7 mouse cellular contexts compared by ENCODE assay signal in the genomic region with DNA sequence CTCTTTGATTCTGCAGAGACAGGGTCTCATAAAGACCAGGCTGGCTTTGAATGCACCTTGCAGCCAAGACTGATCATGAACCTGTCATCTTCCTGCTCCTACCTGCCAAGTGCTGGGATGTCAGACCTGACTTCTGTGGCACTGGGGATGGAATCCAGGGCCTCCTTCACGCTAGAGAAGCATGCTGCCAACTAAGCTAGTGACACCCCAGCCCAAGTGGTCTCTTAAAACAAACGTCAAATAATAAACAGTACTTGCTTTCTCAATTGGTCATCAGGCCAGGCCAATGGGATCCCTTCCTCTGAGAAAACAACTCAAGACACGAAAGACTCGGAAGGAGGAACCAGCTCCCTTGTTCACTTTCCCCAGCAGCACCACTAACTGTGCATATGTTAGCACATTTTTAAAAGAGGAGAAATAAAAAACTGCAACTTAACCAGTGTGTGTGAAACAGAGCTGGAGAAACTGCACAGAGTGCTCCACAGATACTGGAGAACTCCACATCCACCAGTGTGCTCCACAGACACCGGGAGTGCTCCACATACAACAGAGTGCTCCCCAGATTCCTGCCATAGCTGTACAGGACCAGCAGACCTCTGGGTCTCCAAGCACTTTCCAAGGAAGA. TPM values are rescaled to one million over a fixed set of nuclear protein-coding genes. Genes with fewer than 3 reads are reported as not detected.
DNase-seq lines count a peak whose midpoint lies in the region; ATAC-seq and TF ChIP-seq lines count a peak whose summit lies in the region.

No protein-coding gene starts in this region.

- WGBS in embryonic facial prominence, embryonic 15.5 days = 67% methylated on average over 5 of the region's 5 CpGs
- 28% methylated on average over 5 of the region's 5 CpGs for WGBS in heart, postnatal 0 days
- 52% methylated on average over 5 of the region's 5 CpGs for WGBS in neural tube, embryonic 13.5 days

- TF ChIP-seq CTCF in layer of hippocampus, adult 2 months (conservative IDR thresholded peaks at IDR 0.05) = no peak
- TF ChIP-seq CTCF in heart, postnatal 0 days (IDR thresholded peaks at IDR 0.05; ENCODE audit: low read depth) = no peak

- H3K4me1 ChIP-seq in embryonic facial prominence, embryonic 15.5 days = peaks cover 38% of the 10 kb centered on the region
- peaks cover 76% of the 10 kb centered on the region for H3K4me1 ChIP-seq in heart, postnatal 0 days (ENCODE audit: control insufficient read depth, insufficient read depth)
- H3K4me1 ChIP-seq in neural tube, embryonic 13.5 days (replicated peaks) = peaks cover 74% of the 10 kb centered on the region

- ATAC-seq in embryonic facial prominence, embryonic 15.5 days (ENCODE audit: insufficient number of reproducible peaks, low FRiP score, low TSS enrichment, low read depth) = no peak
- ATAC-seq in heart, postnatal 0 days (ENCODE audit: insufficient read depth, low read depth) = peak; percentile 24
- no peak for ATAC-seq in neural tube, embryonic 13.5 days (ENCODE audit: low read depth)

- H3K9me3 ChIP-seq in embryonic facial prominence, embryonic 15.5 days (replicated peaks) = no peaks in the 10 kb centered on the region
- no peaks in the 10 kb centered on the region for H3K9me3 ChIP-seq in heart, postnatal 0 days (replicated peaks; ENCODE audit: control insufficient read depth, low read length)
- H3K9me3 ChIP-seq in neural tube, embryonic 13.5 days = no peaks in the 10 kb centered on the region

- no peak overlapping the region for H3K4me2 ChIP-seq in embryonic facial prominence, embryonic 15.5 days (replicated peaks)
- H3K4me2 ChIP-seq in heart, postnatal 0 days (ENCODE audit: low read depth, low read length) = peak overlapping the region; percentile 8; the same call in 1 of the 2 replicates
- H3K4me2 ChIP-seq in neural tube, embryonic 13.5 days = no peak overlapping the region

- no peak for TF ChIP-seq EP300 in heart, postnatal 0 days (IDR thresholded peaks at IDR 0.05; ENCODE audit: low read depth)

- H3K27me3 ChIP-seq in embryonic facial prominence, embryonic 15.5 days = peaks cover 5% of the 10 kb centered on the region; the same call in 1 of the 2 replicates
- H3K27me3 ChIP-seq in heart, postnatal 0 days (ENCODE audit: control insufficient read depth, insufficient read depth, low read length) = no peaks in the 10 kb centered on the region
- peaks cover 5% of the 10 kb centered on the region; the same call in 1 of the 2 replicates for H3K27me3 ChIP-seq in neural tube, embryonic 13.5 days

- intact Hi-C loops in gastrocnemius, postnatal 36 days (cut with DNase I) = no loop called here

- no peak overlapping the region for H3K4me3 ChIP-seq in layer of hippocampus, adult 2 months
- H3K4me3 ChIP-seq in embryonic facial prominence, embryonic 15.5 days (replicated peaks) = no peak overlapping the region
- no peak overlapping the region for H3K4me3 ChIP-seq in heart, postnatal 0 days (ENCODE audit: low read depth, low read length)
- H3K4me3 ChIP-seq in neural tube, embryonic 13.5 days = no peak overlapping the region

- H3K36me3 ChIP-seq in embryonic facial prominence, embryonic 15.5 days = no peaks in the 10 kb centered on the region
- H3K36me3 ChIP-seq in heart, postnatal 0 days (replicated peaks; ENCODE audit: control insufficient read depth, insufficient read depth, low read length) = peaks cover 4% of the 10 kb centered on the region
- H3K36me3 ChIP-seq in neural tube, embryonic 13.5 days = no peaks in the 10 kb centered on the region

- peak overlapping the region; percentile 72 for H3K27ac ChIP-seq in layer of hippocampus, adult 2 months
- H3K27ac ChIP-seq in embryonic facial prominence, embryonic 15.5 days (replicated peaks) = peak overlapping the region; percentile 45; the same call in 1 of the 2 replicates
- H3K27ac ChIP-seq in heart, postnatal 0 days (ENCODE audit: low read depth) = peak overlapping the region; percentile 89
- 0 out of 2 replicates have a peak overlapping the region, but pooled peaks have one; percentile 42 for H3K27ac ChIP-seq in neural tube, embryonic 13.5 days (replicated peaks)

- no peak overlapping the region for H3K9ac ChIP-seq in embryonic facial prominence, embryonic 15.5 days
- no peak overlapping the region for H3K9ac ChIP-seq in heart, postnatal 0 days (replicated peaks; ENCODE audit: low read depth, low read length)
- 0 out of 2 replicates have a peak overlapping the region, but pooled peaks have one; percentile 8 for H3K9ac ChIP-seq in neural tube, embryonic 13.5 days

- DNase-seq in layer of hippocampus, adult 2 months (ENCODE audit: low spot score in 2 of 2) = no peak
- DNase-seq in layer of hippocampus, postnatal 36 days = no peak
- no peak for DNase-seq in heart, postnatal 0 days (ENCODE audit: low spot score)
- DNase-seq in right cerebral cortex, postnatal 14 days = no peak
- no peak for DNase-seq in gastrocnemius, postnatal 36 days

RNA-seq across cellular contexts. Expression of gene Sipa1l2, which starts 56.3 kb away (rescaled TPM):
- 10 to 100 TPM; 69.5 to 72.1 TPM for total RNA-seq in layer of hippocampus, adult 2 months (2021)
- 10 to 100 TPM; 60.7 to 73.7 TPM for total RNA-seq in layer of hippocampus, postnatal 36 days (2021)
- 12.6 and 12.8 TPM in 2 replicates for polyA plus RNA-seq in embryonic facial prominence, embryonic 15.5 days (2015; fragmentation: Nextera tagmentation; extraction: Ambion mirVana)
- total RNA-seq in heart, postnatal 0 days (2014; rRNA removed; ENCODE audit: low replicate concordance) = 65.8 and 66.1 TPM in 2 replicates
- 12.3 and 13.6 TPM in 2 replicates for polyA plus RNA-seq in heart, postnatal 0 days (2015; fragmentation: Nextera tagmentation; extraction: Ambion mirVana)
- 19.7 and 22.9 TPM in 2 replicates for polyA plus RNA-seq in neural tube, embryonic 13.5 days (2015; fragmentation: Nextera tagmentation; extraction: Ambion mirVana)
- total RNA-seq in gastrocnemius, postnatal 36 days (2021) = 1 to 10 TPM; 4.9 to 5.2 TPM

Comparison
In these comparisons a context has a peak if more than half of its experiments do, and no peak if none do; other contexts are left out.
1. RNA of gene Sipa1l2, which starts 56.3 kb away (total RNA-seq): 60.7 to 73.7 TPM in layer of hippocampus, postnatal 36 days, 69.5 to 72.1 TPM in layer of hippocampus, adult 2 months and 65.8 to 66.1 TPM in heart, postnatal 0 days; 4.9 to 5.2 TPM in gastrocnemius, postnatal 36 days; every median in the first group is over 4 times any median in the second.
2. Peak in every context shown above with its lines, with median percentiles within 50 percentile points of each other: H3K27ac ChIP-seq.